Mouse (Mus musculus) MN1 (cell line): ENCODE data around the gene Tmem259.

Source experiments
- DNase-seq: peaks from one replicate; pipeline ENCODE4 v3.0.0-alpha.2; 2016; ENCODE audit warnings: low spot score

Tmem259 gene

DNA sequence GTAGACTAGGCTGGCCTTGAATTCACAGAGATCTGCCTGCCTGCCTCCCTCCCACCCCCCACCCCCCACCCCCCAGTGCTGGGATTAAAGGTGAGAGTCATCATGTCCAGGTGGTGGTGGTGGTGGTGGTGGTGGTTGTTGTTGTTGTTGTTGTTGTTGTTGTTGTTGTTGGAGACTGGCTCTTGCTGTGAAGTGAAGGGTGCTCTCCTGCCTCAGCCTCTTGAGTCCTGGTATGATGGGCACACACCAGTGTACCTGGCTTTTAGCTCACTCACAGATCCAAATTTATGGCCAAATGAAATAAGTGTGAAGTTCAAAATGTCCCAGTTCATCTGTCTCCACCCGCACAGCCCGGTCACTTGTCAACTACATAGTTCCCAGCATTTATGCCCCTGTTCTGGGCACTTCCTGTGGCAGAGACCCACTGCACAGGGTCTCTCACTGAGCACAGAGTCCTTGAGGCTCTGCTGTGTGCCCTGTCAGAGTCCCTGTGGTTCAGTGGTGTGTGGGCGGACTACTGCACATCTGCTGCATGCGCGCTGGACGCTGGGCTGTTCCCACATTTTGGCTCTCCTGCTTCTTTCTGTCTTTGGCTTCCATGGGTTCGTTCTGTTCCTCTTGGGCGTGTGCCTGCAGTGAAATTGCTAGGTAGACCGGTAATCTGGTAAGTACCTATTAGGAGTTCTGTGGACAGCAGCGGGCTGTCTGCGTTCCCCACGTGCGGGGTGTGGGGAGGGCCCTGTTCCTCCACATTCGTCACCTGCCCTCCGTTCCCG is 49.1 kb downstream of the Tmem259 start:
- no peak for DNase-seq

DNA sequence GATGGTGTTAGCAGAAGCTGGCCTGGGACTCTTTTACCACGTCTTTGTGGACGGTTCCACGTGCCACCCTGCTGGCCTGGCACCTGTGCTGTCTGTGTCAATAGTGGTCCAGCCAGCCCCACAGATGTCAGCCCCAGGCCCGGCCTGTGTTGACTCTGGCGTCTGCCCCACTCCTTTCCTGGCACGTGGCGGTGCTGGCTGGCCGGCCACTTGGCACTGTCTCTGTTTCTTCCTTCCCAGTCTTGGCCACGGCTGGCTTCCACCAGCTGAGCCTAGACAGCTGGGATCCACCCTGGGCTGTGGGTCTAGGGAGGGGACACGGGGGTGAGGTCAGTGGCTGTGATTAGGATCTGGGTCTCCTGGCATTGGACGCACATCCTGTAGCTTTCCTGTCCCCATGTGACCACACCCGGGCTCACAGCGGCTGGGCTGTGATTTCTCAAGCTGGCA is 49.8 kb downstream of the Tmem259 start:
- peak; percentile 97 for DNase-seq

DNA sequence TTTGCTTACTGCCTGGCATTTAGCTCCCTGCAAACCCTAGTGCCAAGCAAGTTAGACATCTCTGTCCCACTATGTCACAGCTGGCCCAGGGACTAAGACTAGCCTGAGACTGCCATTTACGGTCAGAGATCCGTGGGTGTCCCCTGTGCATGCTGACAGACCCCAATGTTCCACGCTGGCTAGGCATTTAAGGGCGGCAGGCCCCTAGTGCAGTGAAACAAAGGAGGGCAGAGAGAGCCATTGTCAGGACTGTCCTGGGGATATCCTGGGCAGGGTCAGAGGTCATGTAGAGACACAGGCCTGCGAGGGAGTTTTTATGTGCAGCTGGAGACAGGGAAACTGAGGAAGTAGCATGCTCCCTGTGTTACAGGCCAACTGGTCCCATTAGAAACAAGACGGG is 50.3 kb downstream of the Tmem259 start:
- DNase-seq, result no peak

DNA sequence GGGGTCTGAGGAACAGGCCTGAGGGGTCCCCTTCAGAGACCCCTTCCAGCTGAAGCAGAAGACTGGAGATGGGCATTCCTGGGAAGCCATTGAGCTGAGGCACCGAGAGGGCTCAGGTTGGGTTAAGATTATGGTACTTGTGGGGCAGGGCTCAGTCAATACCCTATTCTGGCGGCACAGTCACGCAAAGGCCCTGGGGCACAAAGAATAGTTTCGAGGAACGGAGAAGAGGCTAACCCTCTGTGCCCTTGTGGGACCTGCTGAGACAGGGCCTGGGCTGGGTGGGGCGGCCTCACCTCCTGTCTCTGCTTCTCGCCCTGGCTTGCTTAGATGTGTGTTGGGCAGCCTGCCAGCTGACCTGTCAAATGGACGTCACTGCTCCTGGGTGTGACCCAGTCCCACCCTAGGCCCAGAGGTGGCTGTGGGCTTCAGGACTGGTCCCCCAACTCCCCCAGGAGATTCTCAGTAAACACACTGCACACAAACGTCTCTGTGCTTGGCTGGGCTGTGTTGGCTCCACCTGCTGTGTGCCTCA is 50.9 kb downstream of the Tmem259 start:
- DNase-seq, result no peak

DNA sequence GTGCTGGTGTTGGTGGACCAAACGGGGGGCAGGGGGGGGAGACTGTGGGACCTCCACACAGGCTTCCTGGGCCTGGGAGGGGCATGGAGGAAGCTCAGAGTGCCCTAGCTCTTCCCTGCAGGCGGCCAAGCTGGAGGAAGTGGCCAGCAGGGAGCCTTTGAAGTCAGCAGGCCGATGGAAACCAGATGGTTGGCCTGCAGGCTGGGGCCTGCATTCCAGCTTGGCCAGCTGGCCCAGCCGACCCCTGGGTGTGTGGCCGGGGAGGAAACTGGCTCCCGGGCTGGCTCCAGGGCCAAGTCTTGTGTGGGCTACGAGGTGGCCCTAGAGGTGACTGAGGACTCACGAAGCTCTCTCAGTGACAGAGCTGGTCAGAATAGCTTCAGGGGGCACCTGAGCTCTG is 51.4 kb downstream of the Tmem259 start:
- DNase-seq, result peak; percentile 94

DNA sequence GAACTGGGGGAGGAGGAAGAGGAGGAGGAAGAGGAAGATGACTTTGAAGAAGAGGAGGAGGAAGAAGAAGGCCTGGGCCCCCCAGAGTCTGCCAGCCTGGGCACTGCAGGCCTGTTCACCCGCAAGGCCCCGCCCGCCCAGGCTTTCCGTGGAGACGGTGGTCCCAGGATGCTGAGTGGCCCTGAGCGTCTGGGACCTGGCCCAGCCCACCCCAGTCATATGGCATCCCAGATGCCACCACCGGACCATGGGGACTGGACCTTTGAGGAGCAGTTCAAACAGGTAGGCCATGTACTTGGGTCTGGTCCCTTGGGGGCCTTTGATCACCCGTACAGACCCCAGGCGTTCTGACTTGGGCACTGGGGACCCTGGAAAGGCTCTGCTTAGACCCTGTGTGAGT is 52.3 kb downstream of the Tmem259 start:
- DNase-seq, result no peak

DNA sequence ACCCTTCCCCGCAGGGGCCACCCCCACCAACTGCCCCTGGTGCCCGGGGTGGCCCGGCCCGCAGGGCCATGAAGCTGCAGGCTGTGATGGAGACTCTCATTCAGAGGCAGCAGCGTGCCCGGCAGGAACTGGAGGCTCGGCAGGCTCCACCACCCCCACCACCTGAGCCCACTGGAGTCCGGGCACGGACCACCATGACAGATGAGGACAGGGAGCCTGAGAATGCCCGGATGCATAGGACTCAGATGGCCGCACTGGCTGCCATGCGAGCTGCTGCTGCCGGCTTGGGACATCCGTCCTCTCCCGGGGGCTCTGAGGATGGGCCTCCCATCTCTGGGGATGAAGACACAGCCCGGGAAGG is 53.3 kb downstream of the Tmem259 start:
- DNase-seq, result no peak

DNA sequence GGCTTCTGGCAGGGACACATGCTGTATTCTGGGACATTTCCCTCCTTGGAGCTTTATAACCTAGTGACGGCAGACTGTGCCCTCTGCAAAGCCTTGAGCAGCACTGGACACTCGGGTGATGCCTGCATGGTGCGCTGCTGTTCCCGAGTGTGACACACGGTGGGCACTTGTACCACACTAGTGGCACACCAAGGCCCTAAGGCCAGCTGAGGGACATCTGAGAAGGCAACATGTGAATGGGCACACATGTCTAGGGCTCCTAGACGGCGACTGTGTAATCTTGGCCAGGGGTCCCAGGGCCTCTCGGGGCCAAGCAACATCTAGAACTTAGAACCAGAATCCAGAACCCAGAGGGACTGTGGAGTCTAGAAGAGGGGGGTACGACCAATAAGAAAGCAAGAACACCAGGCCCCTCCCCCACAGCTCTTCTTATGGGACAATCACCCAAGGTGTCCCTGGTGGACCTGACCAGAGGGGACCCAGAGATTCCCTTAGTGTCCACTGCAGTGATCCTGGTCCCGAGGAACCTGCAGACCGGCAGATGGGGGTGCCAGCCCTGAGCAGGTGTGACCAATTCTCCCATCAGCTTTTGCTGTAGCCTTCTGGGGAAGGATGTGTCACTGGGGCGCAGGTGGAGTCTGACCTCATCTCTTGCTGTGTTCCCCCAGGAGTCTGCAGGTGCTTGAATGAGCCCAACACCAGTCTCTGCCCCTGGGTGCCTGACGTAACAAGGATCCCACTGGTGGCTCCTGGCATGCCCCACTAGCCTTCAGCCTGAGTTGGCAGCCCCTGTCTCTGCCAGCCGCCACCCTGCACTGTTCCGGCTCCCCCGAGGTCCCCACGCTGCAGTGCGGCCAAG is 53.9 kb downstream of the Tmem259 start:
- DNase-seq, result no peak

DNA sequence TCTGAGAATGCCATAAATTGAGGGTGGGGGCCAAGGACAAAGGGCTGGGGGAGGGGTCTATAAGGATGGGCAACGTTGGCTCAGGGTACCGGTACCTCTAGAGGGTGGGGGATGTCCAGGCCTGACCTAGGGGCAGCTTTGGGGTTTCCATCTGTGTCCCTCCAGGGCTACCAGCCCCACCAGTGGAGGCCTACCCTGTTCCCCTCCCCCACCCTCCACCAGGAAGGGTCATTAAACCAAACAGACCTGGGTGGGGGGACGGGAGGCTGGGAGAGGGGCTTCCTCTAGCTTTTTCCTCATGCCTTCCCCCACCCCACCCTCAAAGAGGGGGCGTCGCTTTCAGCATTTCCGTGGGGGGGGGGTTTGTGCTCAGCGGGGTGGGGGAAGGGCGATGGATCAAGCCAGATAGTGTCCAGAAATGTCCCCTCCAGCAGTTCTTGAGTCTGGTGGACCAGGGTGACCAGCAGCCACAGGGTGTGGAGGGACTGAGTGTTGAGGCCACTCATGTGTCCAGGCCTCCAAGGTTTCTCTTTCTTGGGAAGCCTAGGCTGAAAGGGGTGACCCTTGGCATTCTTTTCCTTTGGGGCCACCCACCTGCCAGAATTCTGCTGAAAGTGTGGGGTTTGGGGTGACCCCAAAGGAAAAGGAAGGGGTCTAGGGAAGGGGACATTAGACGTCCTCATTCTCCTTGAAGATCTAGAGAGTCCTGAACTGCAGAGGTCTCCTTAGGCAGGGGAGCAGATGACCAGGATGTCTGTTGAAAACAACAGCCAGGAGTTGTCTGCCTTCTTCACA is 55.0 kb downstream of the Tmem259 start:
- DNase-seq, result no peak

DNA sequence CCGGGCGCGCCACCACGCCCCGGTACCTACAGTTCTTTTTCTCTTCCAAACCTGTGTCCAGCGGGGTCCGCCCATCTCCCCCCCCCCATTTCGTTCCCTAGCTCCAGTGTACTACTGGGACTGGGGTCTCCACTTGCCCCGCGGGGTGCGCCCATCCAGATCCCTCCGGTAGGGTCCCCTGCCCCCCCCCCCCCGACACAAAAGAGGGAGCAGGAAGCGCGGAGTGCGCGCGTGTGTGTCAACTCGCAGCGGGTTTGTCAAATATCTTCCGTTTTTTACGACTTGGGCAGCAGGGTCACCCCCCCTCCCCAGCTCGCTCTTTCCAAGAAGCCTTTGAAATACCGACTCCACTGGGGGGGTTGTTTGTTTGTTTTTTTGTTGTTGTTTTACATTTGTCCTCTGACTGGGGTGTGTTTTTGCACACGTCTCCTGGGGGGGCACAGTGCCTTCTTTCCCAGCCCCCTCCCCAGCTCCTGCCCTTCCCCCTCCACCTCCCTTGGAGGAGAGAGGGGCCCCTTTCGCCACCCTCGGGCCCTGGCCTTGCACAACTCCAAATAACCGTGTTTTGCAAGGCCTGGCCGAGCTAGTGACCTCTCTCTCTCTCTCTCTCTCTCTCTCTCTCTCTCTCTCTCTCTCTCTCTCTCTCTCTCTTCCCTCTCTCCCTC is 56.0 kb downstream of the Tmem259 start:
- DNase-seq, result peak; percentile 70

DNA sequence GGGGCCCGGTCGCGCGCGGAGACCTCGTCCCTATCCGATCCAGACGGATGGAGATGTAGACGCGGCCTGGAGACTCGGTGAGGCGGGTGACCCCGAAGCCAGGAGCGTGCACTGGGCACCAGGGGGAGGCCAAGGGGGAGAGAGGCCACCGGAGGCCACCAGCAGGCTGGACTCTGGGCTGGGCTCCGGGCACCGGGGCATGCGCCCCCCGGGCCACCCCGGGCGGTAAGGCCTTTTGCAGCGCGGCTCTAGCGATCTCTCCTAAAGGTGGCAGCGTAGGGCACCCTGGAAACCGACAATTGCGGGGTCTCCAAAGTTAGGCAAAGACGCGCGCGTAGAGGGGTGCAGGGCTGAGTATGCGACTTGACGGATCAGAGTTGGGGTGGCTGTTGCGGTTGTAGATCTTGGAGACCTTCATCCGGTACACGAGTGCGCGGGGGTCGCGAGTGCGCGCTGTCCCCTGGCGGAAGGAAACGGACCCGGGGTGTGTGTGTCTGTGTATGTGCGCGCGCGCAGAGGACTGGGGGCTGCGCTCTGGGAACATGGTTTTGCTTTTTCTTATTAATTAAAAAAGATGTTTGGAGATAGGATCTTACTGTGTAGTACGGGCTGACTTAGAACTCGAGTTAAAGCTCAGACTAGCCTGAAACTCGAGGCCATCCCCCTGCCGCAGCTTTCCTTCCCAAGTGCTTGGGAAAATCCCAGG is 56.7 kb downstream of the Tmem259 start:
- DNase-seq, result peak; percentile 68

DNA sequence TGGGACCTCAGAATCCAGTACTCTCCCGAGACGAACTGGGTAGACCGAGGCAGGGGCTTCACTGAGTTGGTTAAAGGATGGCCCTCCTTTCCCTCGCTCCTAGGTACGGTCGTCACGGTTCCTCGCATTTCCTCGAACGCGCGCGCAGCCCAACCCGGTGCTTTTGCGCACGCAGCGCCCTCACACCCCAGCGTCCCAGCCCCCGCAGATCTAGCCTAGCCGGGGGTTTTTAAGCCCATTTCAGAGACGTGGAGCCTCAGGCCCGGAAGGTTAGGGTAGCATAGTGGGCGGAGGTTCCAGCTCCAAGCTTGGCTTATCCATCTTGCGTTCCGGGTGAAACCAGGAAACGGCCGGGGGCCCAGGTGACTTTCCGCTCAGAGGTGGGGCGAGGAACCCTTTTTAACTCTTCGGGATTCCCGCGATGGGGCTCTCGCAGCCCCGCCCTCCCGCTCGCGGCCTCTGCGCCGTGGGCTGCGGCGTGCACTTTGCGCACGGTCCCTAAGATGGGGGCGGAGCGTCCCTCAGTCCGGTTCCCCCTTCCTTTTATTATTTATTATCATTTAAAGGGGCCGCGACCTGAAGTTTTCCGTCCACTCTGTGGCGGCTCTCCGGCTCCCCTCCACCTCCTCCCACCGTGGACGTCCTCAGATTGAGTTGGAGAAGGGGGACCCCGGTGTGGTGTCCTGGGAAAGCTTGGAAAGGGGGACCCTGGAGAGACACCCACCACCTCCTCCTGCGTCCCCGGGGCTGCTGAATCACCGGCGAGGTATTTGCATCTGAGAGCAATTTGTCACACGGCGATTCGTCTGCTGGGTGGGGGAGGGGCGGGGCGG is 57.4 kb downstream of the Tmem259 start, which contains the start of gene Arid3a:
Arid3a (plus strand) TSS at position 553 of the 833 bp plus-strand sequence.
- DNase-seq, result peak; percentile 99

DNA sequence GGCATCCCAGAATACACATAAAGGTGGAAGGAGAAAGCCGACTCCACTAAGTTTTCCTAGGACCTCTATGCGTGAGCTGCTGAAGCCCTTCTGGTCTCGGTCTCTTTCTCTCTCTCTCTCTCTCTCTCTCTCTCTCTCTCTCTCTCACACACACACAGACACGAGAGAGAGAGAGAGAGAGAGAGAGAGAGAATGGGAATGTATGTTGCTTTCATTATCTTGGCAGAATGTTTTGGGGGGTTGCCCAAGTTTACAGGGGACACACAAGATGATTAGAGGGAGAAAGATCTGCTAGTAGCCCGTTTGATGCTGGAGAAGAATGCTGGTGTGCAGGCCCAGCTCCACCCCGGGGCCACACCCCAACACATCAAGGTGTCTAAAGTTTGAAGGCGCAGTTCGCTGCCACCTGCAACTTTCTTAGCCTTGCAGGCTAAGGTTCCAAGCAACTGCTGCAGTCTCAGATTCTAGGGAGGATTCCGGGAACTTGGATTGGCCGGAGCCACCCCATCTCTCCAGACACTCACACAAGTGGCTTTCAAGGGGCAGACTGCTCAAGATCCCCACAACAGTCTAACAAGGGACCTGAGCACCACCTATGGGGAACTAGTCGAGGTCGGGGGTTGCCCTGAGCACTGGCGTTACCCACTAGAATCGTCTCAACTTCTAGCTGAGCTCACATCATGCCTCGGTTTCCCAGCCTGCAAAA is 58.2 kb downstream of the Tmem259 start:
- DNase-seq, result peak; percentile 51

DNA sequence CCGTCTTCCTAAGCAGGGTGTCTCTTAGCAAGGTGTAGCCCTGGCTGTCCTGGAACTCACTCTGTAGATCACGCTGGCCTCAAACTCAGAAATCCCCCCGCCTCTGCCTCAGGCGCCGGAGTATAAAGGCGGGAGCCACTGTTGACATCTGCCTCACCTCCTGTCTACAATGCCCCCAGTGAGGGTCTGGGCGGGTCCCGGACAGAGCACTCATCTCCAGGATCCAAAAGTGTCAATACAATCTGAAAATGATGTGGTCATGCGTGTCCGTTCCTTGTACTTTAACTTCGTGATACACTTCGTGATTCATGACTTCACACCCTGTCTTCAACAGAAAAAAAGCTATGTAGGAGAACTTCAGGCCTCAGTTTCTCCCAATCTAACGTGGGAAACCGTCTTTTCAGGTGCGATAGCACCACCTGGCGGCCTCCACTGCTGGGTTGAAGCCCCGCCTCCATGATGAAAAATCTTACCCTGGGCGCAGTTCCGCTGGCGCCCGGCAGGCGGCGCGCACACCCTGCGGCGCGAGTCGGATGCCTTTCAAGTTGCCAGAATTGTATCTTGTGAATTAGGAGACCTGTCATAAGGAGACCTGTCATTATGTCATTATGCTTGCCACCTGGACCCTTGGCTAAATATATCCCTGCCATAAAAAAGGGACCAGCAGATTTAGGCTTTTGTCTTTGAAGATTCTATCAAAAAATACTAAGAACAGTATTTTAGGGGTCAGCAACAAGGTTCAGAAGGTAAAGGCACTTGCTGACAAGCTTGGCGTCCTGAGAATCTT is 58.9 kb downstream of the Tmem259 start:
- DNase-seq, result peak; percentile 94
